Mouse (Mus musculus) spleen, postnatal 10 days (tissue): ENCODE measurements around the gene Tmem260.
"Not testable (repeated sequence)": the region's sequence is repeated elsewhere in the genome, so short reads cannot be mapped to it uniquely, and the experiment has no call there.

Source experiments
- DNase-seq, 2 experiments: peaks; one replicate each; pipeline ENCODE4 v3.0.0; 2021 to 2022; ENCODE audit warnings: low spot score in 2 of 2

Tmem260 gene

DNA sequence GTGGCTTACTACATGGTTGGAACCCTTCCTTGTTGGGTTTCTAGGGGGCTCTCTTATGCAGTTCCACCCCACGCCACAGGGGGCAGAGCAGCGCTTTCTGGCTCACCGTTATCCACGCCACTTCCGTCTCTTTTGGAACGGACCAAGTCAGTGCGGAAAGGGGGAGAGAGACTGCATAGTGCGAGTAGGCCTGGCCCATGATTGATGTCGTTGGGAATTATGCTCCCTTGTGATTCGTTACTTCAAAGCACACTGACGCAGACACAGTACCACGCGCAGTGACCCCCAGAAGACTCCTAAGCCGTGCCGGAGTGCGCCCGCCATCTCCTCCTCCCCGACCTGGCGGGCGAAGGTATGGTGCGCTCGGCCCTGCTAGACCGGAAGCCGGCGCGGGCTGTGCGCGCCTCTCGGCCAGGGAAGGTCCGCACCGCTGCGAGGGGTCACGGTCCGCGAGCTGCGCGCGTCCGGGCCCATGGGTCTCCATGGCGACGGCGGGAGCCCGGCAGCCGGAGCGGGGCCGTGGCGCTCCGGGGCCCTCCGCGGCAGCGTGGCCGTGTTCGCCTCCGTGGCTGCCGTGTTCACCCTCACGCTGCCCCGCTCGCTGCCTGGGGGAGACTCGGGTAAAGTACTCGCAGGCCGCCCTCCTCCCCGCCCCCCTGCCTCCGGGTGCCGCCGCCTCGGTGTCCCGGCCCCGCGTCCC lies at the start of gene Tmem260:
Tmem260 (plus strand) TSS at position 141 of the 700 bp plus-strand sequence.
- peak; percentile 95 to 96 for DNase-seq

DNA sequence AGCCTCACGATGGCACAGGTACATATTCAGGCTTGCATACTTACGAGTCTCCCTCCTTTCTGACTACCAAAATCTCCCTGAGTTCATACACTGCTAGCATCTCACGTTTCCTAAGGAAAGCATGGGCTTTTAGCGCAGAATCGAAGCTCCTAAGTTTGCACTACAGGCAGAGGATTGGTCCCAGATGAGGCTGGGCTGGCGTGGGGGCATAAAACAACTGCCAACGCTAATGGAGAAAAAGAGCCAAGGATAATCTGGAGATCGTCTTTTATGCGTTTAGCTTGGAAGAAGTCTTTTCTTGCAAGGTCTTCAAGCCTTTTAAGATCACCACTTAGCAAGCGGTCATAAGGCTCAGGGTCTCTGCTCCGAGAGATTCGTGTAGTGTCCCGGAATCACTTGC lies 39.8 kb upstream of the Tmem260 start:
- DNase-seq, result no peak

GRCm38 (mm10) chr14:48417064-48417463 lies 28.9 kb upstream of the Tmem260 start:
- DNase-seq, result no peak

GRCm38 (mm10) chr14:48418264-48418663 lies 27.7 kb upstream of the Tmem260 start:
- no peak for DNase-seq

DNA sequence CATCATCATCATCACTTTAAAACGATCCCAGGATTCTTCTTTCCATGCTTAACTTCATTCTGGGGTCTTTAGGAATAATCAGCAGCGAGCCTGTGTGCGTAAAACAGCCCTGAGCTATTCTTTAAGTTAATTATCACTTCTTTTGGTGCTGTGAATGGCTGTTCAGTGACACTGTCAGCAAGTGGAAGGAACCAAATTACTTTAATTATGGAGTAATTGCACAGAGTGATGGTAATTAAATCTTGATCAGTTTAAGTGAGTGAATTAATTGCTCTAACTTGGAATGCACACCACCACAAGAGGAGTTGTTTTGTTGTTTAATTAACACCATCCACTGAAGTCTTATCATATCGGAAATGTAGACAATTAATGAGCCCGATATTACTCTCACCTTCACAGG lies 27.3 kb upstream of the Tmem260 start:
- DNase-seq, result no peak

GRCm38 (mm10) chr14:48421476-48421875 lies 24.4 kb upstream of the Tmem260 start:
- DNase-seq, result no peak

DNA sequence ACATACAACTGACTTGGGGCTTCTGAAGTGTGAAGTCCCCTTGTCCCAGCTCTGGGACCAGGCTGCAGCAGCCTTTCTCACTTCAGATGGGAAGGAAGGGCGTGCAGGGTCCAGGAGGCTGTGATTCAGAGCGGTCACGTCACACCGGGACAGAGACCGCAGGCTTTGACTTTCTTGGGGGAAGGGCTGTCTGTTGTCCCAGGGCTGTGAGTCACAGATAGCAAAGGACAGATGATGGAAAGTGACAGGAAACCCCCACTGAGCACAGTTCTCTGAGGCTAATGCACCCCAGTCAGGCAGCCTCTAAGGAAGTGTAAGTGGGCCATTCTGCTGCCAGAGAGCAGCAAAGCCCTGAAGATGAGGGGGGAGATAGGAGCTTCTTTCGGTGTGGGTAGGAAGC lies 23.9 kb upstream of the Tmem260 start:
- DNase-seq, result peak in 1 of 2 experiments; percentile 16

- DNase-seq, result no peak
Measured at GRCm38 (mm10) chr14:48422436-48422835, 23.5 kb upstream of the Tmem260 start.

- DNase-seq, result no peak
Measured at GRCm38 (mm10) chr14:48422901-48423300, 23.0 kb upstream of the Tmem260 start.

- DNase-seq, result no peak
Measured at GRCm38 (mm10) chr14:48431978-48432377, 13.9 kb upstream of the Tmem260 start.

GRCm38 (mm10) chr14:48443796-48444195 lies 2.1 kb upstream of the Tmem260 start:
- DNase-seq, result peak in 1 of 2 experiments; percentile 44

DNA sequence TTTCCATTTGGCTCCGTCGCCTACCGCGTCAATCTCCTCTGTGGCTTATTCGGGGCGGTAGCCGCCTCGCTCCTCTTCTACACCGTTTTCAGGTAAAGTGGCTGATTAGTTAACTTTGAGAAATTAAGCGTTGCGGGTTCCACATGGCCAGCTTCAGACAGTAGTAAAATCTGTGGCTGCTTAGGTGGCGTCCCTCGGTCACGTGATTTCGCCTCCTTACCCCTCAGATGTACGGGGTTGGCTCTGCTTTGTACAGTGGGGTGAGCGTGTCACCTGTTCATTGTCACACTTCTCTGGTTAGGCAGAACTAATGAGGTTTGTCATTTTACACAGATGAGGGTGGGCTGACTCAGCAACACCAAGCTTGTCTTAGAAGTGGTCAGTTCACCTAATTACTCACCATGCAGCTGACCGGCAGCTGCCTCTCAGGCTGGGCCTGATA lies 6.1 kb downstream of the Tmem260 start:
- DNase-seq, result no peak

- no peak for DNase-seq
Measured at GRCm38 (mm10) chr14:48453411-48453810, 7.5 kb downstream of the Tmem260 start.

DNA sequence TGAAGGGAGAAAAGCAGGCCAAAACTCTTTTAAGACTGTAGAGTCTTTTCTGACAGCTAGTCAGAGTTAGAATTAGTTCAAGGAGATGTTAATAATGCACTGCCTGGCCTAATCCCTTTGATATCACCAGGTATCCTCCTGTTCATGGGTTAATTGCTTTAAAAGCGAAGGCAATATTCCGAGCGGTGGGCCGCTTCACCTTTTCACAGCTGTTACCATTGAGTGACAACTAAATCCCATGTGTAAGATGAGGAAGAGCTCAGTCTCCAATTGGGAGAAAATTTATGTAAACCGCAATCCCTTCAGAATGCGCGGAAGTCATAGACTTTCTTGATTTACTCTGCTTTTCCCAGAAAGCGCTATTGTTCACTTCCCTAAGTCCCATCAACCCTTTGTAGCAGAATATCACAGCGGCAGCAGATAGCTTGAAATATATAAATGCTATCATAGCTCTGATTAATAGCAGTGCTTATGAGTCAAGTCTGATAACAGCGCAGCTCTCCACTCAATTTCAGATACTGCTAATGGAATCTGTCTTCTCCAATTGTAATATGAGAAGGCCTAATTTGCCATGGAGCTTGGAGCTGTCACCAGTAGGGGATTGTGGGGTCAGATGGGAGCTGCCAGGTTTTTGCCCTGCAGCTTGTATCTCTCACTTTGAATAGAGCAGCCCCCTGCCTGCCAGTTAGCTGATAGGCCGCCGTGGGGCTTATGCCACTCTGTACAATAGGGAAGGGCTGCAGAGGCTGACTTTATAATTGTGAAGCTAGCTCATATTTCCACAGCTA lies 10.6 kb downstream of the Tmem260 start:
- no peak for DNase-seq

DNA sequence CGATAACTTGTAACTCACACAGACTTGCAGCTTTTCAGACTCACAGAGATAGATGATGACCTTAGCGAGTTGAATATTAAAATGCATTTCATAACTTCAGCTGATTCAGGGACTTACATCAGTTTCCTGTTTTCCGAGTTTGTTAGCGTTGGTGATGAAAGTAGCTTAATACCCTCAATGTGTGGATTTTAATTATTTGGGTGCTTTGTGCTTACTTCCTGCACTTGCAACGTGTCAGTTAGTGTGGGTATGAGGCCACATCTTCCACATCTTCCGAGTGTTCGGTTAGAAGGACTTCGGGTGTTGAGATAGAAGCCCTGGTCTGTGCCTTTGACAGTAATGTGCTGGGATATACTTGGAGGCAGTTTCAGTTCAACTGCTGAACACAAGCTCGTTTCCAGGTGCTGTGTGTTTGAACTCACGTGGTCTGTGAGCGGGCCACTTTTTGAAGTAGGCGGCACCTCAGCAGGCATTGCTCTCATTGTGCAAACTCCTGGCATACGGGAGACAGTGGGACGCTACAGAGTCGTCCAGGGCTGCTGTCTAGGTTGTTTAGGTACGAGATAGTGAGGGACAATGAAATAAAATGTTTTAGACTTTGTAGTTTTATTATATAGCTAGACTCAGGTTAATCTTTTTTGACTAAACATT lies 11.5 kb downstream of the Tmem260 start:
- DNase-seq, result no peak

GRCm38 (mm10) chr14:48458901-48459300 lies 13.0 kb downstream of the Tmem260 start:
- no peak for DNase-seq

DNA sequence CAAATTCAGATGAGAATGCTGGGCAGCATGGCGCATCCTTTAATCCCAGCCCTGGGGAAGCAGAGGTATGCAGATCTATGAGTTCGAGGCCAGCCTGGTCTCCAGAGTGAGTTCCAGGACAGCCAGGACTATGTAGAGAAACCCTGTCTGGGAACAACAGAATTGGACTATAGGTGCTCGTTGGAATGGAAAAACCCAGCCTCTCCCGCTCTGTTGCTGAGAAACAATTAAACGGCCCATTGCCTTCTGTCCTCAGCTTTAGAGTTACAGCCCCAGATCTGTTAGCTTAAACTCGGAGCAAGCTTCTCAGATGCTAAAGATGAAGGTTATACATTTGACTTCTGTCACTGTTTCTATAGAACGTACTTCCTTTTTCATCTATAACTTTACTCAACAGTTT lies 22.4 kb downstream of the Tmem260 start:
- no peak for DNase-seq

DNA sequence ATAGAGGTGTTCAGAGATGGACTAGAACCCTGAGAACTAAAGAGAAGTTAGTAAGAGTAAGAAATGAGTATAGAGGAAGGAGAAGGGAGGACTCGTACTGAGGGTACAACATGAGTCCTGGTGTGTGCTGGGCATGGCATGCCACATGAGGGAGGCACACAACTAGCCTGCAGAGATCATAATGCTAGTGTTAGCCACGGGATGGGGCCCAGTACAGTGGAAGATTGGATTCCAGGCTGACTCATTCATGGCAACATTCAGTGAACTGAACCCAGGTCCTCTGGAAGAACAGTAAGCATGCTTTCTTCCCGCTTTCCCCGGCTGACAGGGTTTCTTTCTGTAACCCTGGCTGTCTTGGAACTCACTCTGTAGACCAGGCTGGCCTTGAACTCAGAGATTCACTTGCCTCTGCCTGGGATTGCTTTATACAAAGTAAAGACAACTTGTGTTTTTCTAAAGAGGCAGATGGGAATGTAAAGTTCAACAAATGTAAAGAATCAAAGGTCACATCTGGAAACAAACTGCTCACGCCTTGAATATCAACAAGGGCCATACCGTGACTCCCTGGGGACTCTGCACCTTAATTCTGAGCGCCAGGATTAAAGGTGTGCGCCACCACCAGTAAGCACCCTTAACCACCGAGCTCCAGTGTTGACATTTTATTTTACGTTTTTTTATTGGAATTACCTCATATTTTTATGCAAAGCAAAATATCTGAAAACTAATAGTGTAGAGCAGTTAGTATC lies 25.0 kb downstream of the Tmem260 start:
- DNase-seq, result no peak

DNA sequence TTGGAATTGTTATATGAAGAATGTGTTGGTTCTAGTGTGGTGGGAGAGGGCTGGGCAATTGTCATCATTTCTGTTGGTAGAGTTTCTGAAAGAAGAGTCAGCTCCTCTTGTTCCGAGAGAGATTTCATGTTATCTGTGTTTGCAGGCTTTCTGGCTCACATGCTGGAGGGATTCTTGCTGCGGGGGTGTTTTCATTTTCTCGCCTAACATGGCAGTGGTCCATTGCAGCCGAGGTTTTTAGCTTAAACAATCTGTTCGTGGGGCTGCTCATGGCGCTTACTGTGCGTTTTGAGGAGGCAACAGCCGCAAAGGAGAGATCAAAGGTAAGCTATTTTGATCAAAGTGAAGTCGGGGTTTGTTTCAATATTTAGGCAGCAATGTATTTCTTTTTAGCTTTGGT lies 26.3 kb downstream of the Tmem260 start:
- DNase-seq, result no peak

- DNase-seq, result no peak
Measured at GRCm38 (mm10) chr14:48475370-48475769, 29.4 kb downstream of the Tmem260 start.

DNA sequence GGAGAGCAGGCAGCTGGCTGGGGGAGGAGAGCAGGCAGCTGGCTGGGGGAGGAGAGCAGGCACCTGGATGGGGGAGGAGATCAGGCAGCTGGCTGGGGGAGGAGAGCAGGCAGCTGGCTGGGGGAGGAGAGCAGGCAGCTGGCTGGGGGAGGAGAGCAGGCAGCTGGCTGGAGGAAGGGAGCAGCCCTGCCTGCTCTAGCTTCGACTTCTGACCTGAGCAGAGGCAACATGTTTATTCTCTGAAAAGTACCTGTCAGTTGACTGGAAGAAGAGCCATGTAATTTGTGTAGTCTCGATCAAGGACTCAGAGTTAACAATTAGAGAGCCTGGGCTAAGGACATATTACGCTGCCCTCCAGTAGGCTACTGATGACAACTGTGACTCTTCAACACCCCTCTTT lies 29.9 kb downstream of the Tmem260 start:
- DNase-seq, result not testable (repeated sequence)

DNA sequence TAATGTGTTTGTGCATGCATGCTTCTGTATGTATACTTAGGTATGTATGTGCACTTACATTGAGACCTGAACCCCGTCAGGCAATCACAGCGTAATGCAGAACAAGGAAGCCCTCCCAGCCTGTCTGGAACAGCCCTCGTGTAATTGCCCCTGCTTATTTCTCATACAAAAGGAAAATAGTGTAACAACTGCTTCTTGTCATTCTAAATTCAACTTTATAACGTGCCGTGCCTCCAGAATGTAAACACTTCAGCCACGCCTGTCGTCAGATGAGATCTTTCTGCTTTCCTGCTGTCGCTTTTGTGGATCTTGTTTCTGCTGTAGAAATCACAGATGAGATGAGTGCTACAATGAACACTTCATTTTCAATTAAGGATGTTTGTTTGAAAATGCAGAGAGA lies 30.4 kb downstream of the Tmem260 start:
- no peak for DNase-seq
